Comparison of ENCODE assay signal across 8 mouse cellular contexts in genomic region chr4:129821087-129821616, GRCm38 (mm10). TPM values are rescaled to one million over a fixed set of nuclear protein-coding genes. Genes with fewer than 3 reads are reported as not detected.
DNase-seq lines count a peak whose midpoint lies in the region; ATAC-seq and TF ChIP-seq lines count a peak whose summit lies in the region.

No protein-coding gene starts in this region.

- H3K4me2 ChIP-seq in hindbrain, embryonic 12.5 days (replicated peaks): peak overlapping the region; percentile 81

- H3K27ac ChIP-seq in cerebellum, adult 2 months (ENCODE audit: insufficient read depth, low read length): peak overlapping the region; percentile 22; the same call in 1 of the 2 replicates
- H3K27ac ChIP-seq in hindbrain, embryonic 12.5 days: peak overlapping the region; percentile 97

- peaks cover 2% of the 10 kb centered on the region for H3K4me1 ChIP-seq in cerebellum, adult 2 months (ENCODE audit: control insufficient read depth, insufficient read depth, low read length)
- peaks cover 27% of the 10 kb centered on the region for H3K4me1 ChIP-seq in hindbrain, embryonic 12.5 days

- no peaks in the 10 kb centered on the region for H3K9me3 ChIP-seq in hindbrain, embryonic 12.5 days (replicated peaks)

- H3K36me3 ChIP-seq in hindbrain, embryonic 12.5 days: no peaks in the 10 kb centered on the region

- TF ChIP-seq CTCF in cerebellum, adult 2 months (IDR thresholded peaks at IDR 0.05; ENCODE audit: borderline replicate concordance, insufficient read depth, low read depth, low read length): no peak

- no peak for DNase-seq in cerebellum, adult 2 months
- DNase-seq in cerebellum, adult 9-11 months: no peak
- DNase-seq in thymus, postnatal 14 days: peak; percentile 36
- DNase-seq in thymus, postnatal 4 days: no peak
- DNase-seq in mesoderm, embryonic 11.5 days (ENCODE audit: low read depth, low spot score): peak; percentile 12
- no peak for DNase-seq in urinary bladder, postnatal 25 days (ENCODE audit: low spot score)
- no peak for DNase-seq in spleen, postnatal 4 days (ENCODE audit: low spot score in 2 of 2)

- TF ChIP-seq POLR2A in cerebellum, adult 2 months (IDR thresholded peaks at IDR 0.05; ENCODE audit: borderline replicate concordance, insufficient read depth, low read length): no peak

- H3K4me3 ChIP-seq in cerebellum, adult 2 months (replicated peaks; ENCODE audit: insufficient read depth, low read depth, low read length): peak overlapping the region; percentile 86
- peak overlapping the region; percentile 93 for H3K4me3 ChIP-seq in hindbrain, embryonic 12.5 days

- WGBS in cerebellum, adult 2 months: 5% methylated on average over 16 of the region's 16 CpGs
- WGBS in hindbrain, embryonic 12.5 days: 2% methylated on average over 16 of the region's 16 CpGs

- no peak for ATAC-seq in hindbrain, embryonic 12.5 days (ENCODE audit: low FRiP score)

- no peaks in the 10 kb centered on the region for H3K27me3 ChIP-seq in cerebellum, adult 2 months (ENCODE audit: control insufficient read depth, insufficient read depth, low read length)
- H3K27me3 ChIP-seq in hindbrain, embryonic 12.5 days: no peaks in the 10 kb centered on the region

- peak overlapping the region; percentile 92 for H3K9ac ChIP-seq in hindbrain, embryonic 12.5 days

RNA-seq across cellular contexts. Expression of gene Ptp4a2, which starts 10.1 kb away (rescaled TPM):
- 62.8 and 66.3 TPM in 2 replicates for polyA plus RNA-seq in cerebellum, adult 2 months (2012; rRNA removed)
- 347 and 360 TPM in 2 replicates for polyA plus RNA-seq in hindbrain, embryonic 12.5 days (2016; fragmentation: Nextera tagmentation; extraction: Ambion mirVana)

Comparison
In these comparisons a context has a peak if more than half of its experiments do, and no peak if none do; other contexts are left out.
1. DNase-seq: peak in thymus, postnatal 14 days (single experiment) and mesoderm, embryonic 11.5 days (single experiment); none in cerebellum, adult 2 months (0 of 2), cerebellum, adult 9-11 months (single experiment), thymus, postnatal 4 days (single experiment), urinary bladder, postnatal 25 days (single experiment) and spleen, postnatal 4 days (0 of 2).